8 mouse cellular contexts compared by ENCODE assay signal in genomic region chr11:17953231-17954134, GRCm38 (mm10). TPM values are rescaled to one million over a fixed set of nuclear protein-coding genes. Genes with fewer than 3 reads are reported as not detected.
DNase-seq lines count a peak whose midpoint lies in the region; ATAC-seq and TF ChIP-seq lines count a peak whose summit lies in the region.

Gene Etaa1 (minus strand): TSS chr11:17953875.

- intact Hi-C loops in gastrocnemius, adult 2 months (cut with DNase I), result no loop called here

- H3K36me3 ChIP-seq in megakaryocyte, embryonic 14.5 days (replicated peaks; ENCODE audit: low read length), result peaks cover 29% of the 10 kb centered on the region

- H3K4me1 ChIP-seq in megakaryocyte, embryonic 14.5 days, result peaks cover 9% of the 10 kb centered on the region; the same call in 1 of the 2 replicates

- peak within 1 kb of the TSS; percentile 89 for H3K27ac ChIP-seq in gastrocnemius, adult 2 months

- H3K4me3 ChIP-seq in gastrocnemius, adult 2 months, result peak within 1 kb of the TSS; percentile 84
- H3K4me3 ChIP-seq in megakaryocyte, embryonic 14.5 days (replicated peaks), result peak within 1 kb of the TSS; percentile 93

- DNase-seq in ZHBTc4 (ENCODE audit: low read depth, low spot score), result peak; percentile 97
- DNase-seq in gastrocnemius, adult 2 months, result peak; percentile 96
- DNase-seq in hindlimb bud, embryonic 11.5 days (ENCODE audit: extremely low spot score, low read depth, low spot score), result peak; percentile 54
- peak; percentile 82 to 89 for DNase-seq in left cerebral cortex, adult 8-10 months (ENCODE audit: low spot score in 2 of 2)
- DNase-seq in right cerebral cortex, postnatal 10 days (ENCODE audit: low spot score in 2 of 2), result peak; percentile 96 to 97
- peak; percentile 91 for DNase-seq in urinary bladder, postnatal 25 days (ENCODE audit: low spot score)

- ATAC-seq in common myeloid progenitor, adult 5-6 weeks (replicated peaks; ENCODE audit: low read depth, poor library complexity, severe bottlenecking), result peak; percentile 98

- peak; percentile 9; the same call in 1 of the 2 replicates for TF ChIP-seq CTCF in gastrocnemius, adult 2 months (IDR thresholded peaks at IDR 0.05)

- no peaks in the 10 kb centered on the region for H3K9me3 ChIP-seq in megakaryocyte, embryonic 14.5 days

- no peaks in the 10 kb centered on the region for H3K27me3 ChIP-seq in megakaryocyte, embryonic 14.5 days (replicated peaks)

RNA-seq across cellular contexts. Expression of gene Etaa1, which starts in this region (rescaled TPM):
- 26.1 and 32.2 TPM in 2 replicates for total RNA-seq in common myeloid progenitor, adult 5-6 weeks (2017)
- total RNA-seq in gastrocnemius, adult 2 months (2021), result 1 to 10 TPM; 1.0 to 1.6 TPM
- total RNA-seq in left cerebral cortex, adult 8-10 months (2022), result 1 to 10 TPM; 7.4 to 9.0 (median 8.3) TPM
- polyA plus RNA-seq in megakaryocyte, embryonic 14.5 days (2012; ENCODE audit: insufficient read depth, low replicate concordance), result 0.30 TPM in 1 of 2 replicates, not detected in the other

Comparison
In these comparisons a context has a peak if more than half of its experiments do, and no peak if none do; other contexts are left out.
1. Peak in every context shown above with its lines: DNase-seq, ATAC-seq, H3K4me3 ChIP-seq and H3K27ac ChIP-seq.